Mouse (Mus musculus): ENCODE measurements around the gene Tmem106b. TPM values are rescaled to one million over a fixed set of nuclear protein-coding genes. Genes with fewer than 3 reads are reported as not detected.

Tmem106b gene
- 100 to 1,000 TPM; 126 to 129 TPM for total RNA-seq (2021)
- long read RNA-seq, experiment 1, full-length matches to known transcripts: 66 of 81 reads
- long read RNA-seq, experiment 1, partial matches to known transcripts: 3 of 81 reads
- long read RNA-seq, experiment 1, other reads (novel, unspliced or antisense): 12 of 81 reads
- long read RNA-seq, experiment 2, full-length matches to known transcripts: 51 of 63 reads
- long read RNA-seq, experiment 2, partial matches to known transcripts: 0 of 63 reads
- long read RNA-seq, experiment 2, other reads (novel, unspliced or antisense): 12 of 63 reads

GRCm38 (mm10) chr6:13069302-13070146, at the start of gene Tmem106b:
Tmem106b (plus strand) TSS chr6:13069759.
- intact Hi-C loops (cut with DNase I): loop anchor here (10.0 kb wide), 1 partner anchor 515 kb away; no protein-coding TSS in a partner anchor
- peak; percentile 97 to 99 for DNase-seq

- intact Hi-C loops (cut with DNase I): no loop called here
- no peak for DNase-seq
Observed at GRCm38 (mm10) chr6:13021245-13022100, 48.1 kb upstream of the Tmem106b start.

- DNase-seq: no peak
- intact Hi-C loops (cut with DNase I): no loop called here
Observed at GRCm38 (mm10) chr6:13030558-13030957, 39.0 kb upstream of the Tmem106b start.

GRCm38 (mm10) chr6:13030961-13031360, 38.6 kb upstream of the Tmem106b start:
- peak in 1 of 2 experiments; percentile 9 for DNase-seq
- intact Hi-C loops (cut with DNase I): no loop called here

- intact Hi-C loops (cut with DNase I): no loop called here
- DNase-seq: no peak
Observed at GRCm38 (mm10) chr6:13052408-13053200, 17.0 kb upstream of the Tmem106b start.

GRCm38 (mm10) chr6:13061276-13062039, 8.1 kb upstream of the Tmem106b start:
- DNase-seq: no peak
- intact Hi-C loops (cut with DNase I): no loop called here

- intact Hi-C loops (cut with DNase I): no loop called here
- no peak for DNase-seq
Observed at GRCm38 (mm10) chr6:13062063-13062462, 7.5 kb upstream of the Tmem106b start.

GRCm38 (mm10) chr6:13062691-13063255, 6.8 kb upstream of the Tmem106b start:
- no peak for DNase-seq
- intact Hi-C loops (cut with DNase I): no loop called here

GRCm38 (mm10) chr6:13070147-13070425, 527 bp downstream of the Tmem106b start:
- intact Hi-C loops (cut with DNase I): loop anchor here (10.0 kb wide), 1 partner anchor 515 kb away; no protein-coding TSS in a partner anchor
- no peak for DNase-seq

- intact Hi-C loops (cut with DNase I): loop anchor here (10.0 kb wide), 1 partner anchor 514 kb away; no protein-coding TSS in a partner anchor
- DNase-seq: peak; percentile 24 to 40
Observed at GRCm38 (mm10) chr6:13070485-13070884, 926 bp downstream of the Tmem106b start.

- DNase-seq: no peak
- intact Hi-C loops (cut with DNase I): loop anchor here (10.0 kb wide), 1 partner anchor 512 kb away; no protein-coding TSS in a partner anchor
Observed at GRCm38 (mm10) chr6:13073036-13073435, 3.5 kb downstream of the Tmem106b start.

GRCm38 (mm10) chr6:13073876-13074275, 4.3 kb downstream of the Tmem106b start:
- intact Hi-C loops (cut with DNase I): loop anchor here (10.0 kb wide), 1 partner anchor 511 kb away; no protein-coding TSS in a partner anchor
- DNase-seq: no peak

- intact Hi-C loops (cut with DNase I): no loop called here
- peak in 1 of 2 experiments; percentile 15 for DNase-seq
Observed at GRCm38 (mm10) chr6:13082881-13083280, 13.3 kb downstream of the Tmem106b start.

GRCm38 (mm10) chr6:13096656-13097435, 27.3 kb downstream of the Tmem106b start:
- no peak for DNase-seq
- intact Hi-C loops (cut with DNase I): no loop called here

- no peak for DNase-seq
- intact Hi-C loops (cut with DNase I): no loop called here
Observed at GRCm38 (mm10) chr6:13100137-13100536, 30.6 kb downstream of the Tmem106b start.

GRCm38 (mm10) chr6:13108662-13109061, 39.1 kb downstream of the Tmem106b start:
- no peak for DNase-seq
- intact Hi-C loops (cut with DNase I): no loop called here

GRCm38 (mm10) chr6:13137255-13137654, 67.7 kb downstream of the Tmem106b start:
- intact Hi-C loops (cut with DNase I): no loop called here
- DNase-seq: no peak

Data from heart, postnatal 14 days (tissue).